Mouse (Mus musculus) midbrain, embryonic 16.5 days (tissue): ENCODE data around the gene Dmpk. TPM values are rescaled to one million over a fixed set of nuclear protein-coding genes. Genes with fewer than 3 reads are reported as not detected.

Experiments used
- ATAC-seq: fragments of 200-750 bp; cut with Nextera tagmentation; 2 replicates; pipeline ENCODE4 v1.8.0; 2017; ENCODE audit warnings: moderate TSS enrichment
- H3K27ac ChIP-seq: fragments of 300-500 bp; sonication (generic); 2 replicates; pipeline ENCODE4 v1.5.1; 2014; ENCODE audit warnings: mild to moderate bottlenecking, low read length, mixed read lengths
- H3K27me3 ChIP-seq: fragments of 300-500 bp; sonication (generic); 2 replicates; pipeline ENCODE4 v1.6.1; 2014; ENCODE audit warnings: low read depth, low read length, mixed read lengths; ENCODE audit not compliant: control insufficient read depth, insufficient read depth
- H3K36me3 ChIP-seq: fragments of 300-500 bp; sonication (generic); 2 replicates; pipeline ENCODE4 v1.6.1; 2014; ENCODE audit warnings: mild to moderate bottlenecking, low read length, moderate library complexity, mixed read lengths; ENCODE audit not compliant: control insufficient read depth, insufficient read depth
- H3K4me1 ChIP-seq: fragments of 300-500 bp; sonication (generic); 2 replicates; pipeline ENCODE4 v1.6.1; 2014; ENCODE audit warnings: mild to moderate bottlenecking, low read length, mixed read lengths; ENCODE audit not compliant: control insufficient read depth, insufficient read depth
- H3K4me2 ChIP-seq: fragments of 300-500 bp; sonication (generic); 2 replicates; pipeline ENCODE4 v1.6.1; 2014; ENCODE audit warnings: mild to moderate bottlenecking, low read length, mixed read lengths
- H3K4me3 ChIP-seq: fragments of 300-500 bp; sonication (generic); 2 replicates; pipeline ENCODE4 v1.5.1; 2014; ENCODE audit warnings: low read depth, mild to moderate bottlenecking, low read length, moderate library complexity, mixed read lengths
- H3K9ac ChIP-seq: fragments of 300-500 bp; sonication (generic); 2 replicates; pipeline ENCODE4 v1.6.1; 2014; ENCODE audit warnings: low read depth, low read length, mixed read lengths
- H3K9me3 ChIP-seq: fragments of 300-500 bp; sonication (generic); replicated peaks from 2 replicates; pipeline ENCODE4 v1.6.1; 2014; ENCODE audit warnings: mild to moderate bottlenecking, low read length, mixed read lengths; ENCODE audit not compliant: control insufficient read depth, poor library complexity, severe bottlenecking
- WGBS: fragments of 180-500 bp; shearing (Covaris S2); extraction: QIAGEN DNeasy Blood & Tissue Kit; methylation state at CpG from one replicate; pipeline ENCODE4 v1.1.7; 2014; 5-methylcytosine and 5-hydroxymethylcytosine counted together
- polyA plus RNA-seq: library from polyadenylated mRNA; unstranded; fragments of >200 nt; fragmentation: Nextera tagmentation; extraction: Ambion mirVana; gene quantifications from 2 replicates; pipeline ENCODE4 v1.2.1, GENCODE M21; 2015

Gene Dmpk
- polyA plus RNA-seq, 1 experiment from 2014 or later = 8.1 TPM

- WGBS = 29% methylated on average over 32 of the region's 33 CpGs
- H3K27ac ChIP-seq = no peak within 1 kb of the TSS
- peak; percentile 67 for ATAC-seq
Observed at GRCm38 (mm10) chr7:19054047-19054776, 29.4 kb upstream of the Dmpk start, which contains the start of gene Rsph6a. Gene Rsph6a (plus strand): TSS chr7:19054690.

GRCm38 (mm10) chr7:19054777-19055076 is 28.9 kb upstream of the Dmpk start:
- H3K27me3 ChIP-seq = no peaks in the 10 kb centered on the region
- no peaks in the 10 kb centered on the region for H3K9me3 ChIP-seq
- H3K36me3 ChIP-seq = peaks cover 17% of the 10 kb centered on the region
- no peak overlapping the region for H3K27ac ChIP-seq
- H3K4me3 ChIP-seq = peak overlapping the region; percentile 29
- ATAC-seq = peak; percentile 29
- no peak overlapping the region; the same call in 1 of the 2 replicates for H3K9ac ChIP-seq
- peak overlapping the region; percentile 52 for H3K4me2 ChIP-seq
- WGBS = 61% methylated on average over 9 of the region's 9 CpGs
- H3K4me1 ChIP-seq = peaks cover 6% of the 10 kb centered on the region

More at GRCm38 (mm10) chr7:19054047-19054776, 29.4 kb upstream of the Dmpk start, which contains the start of gene Rsph6a:
- no peaks in the 10 kb centered on the region for H3K27me3 ChIP-seq
- H3K36me3 ChIP-seq = peaks cover 21% of the 10 kb centered on the region
- H3K4me2 ChIP-seq = peak within 1 kb of the TSS; percentile 52
- H3K9ac ChIP-seq = peak within 1 kb of the TSS; percentile 54
- peaks cover 6% of the 10 kb centered on the region for H3K4me1 ChIP-seq
- peak within 1 kb of the TSS; percentile 29 for H3K4me3 ChIP-seq
- H3K9me3 ChIP-seq = no peaks in the 10 kb centered on the region

GRCm38 (mm10) chr7:19055108-19055507 is 28.5 kb upstream of the Dmpk start:
- 0 out of 2 replicates have a peak, but pooled peaks have one; percentile 5 for ATAC-seq
- Histone ChIP-seq H3K9me3 (no peaks in the 10 kb centered on the region), H3K27ac (no peak overlapping the region), H3K4me3 (no peak overlapping the region), H3K36me3 (peaks cover 13% of the 10 kb centered on the region), H3K4me1 (peaks cover 6% of the 10 kb centered on the region), H3K4me2 (no peak overlapping the region), H3K27me3 (no peaks in the 10 kb centered on the region), H3K9ac (no peak overlapping the region)
- 92% methylated on average over 8 of the region's 8 CpGs for WGBS

GRCm38 (mm10) chr7:19057405-19057804 is 26.2 kb upstream of the Dmpk start:
- ATAC-seq = no peak
- Histone ChIP-seq H3K36me3 (no peaks in the 10 kb centered on the region), H3K4me1 (peaks cover 6% of the 10 kb centered on the region), H3K27ac (no peak overlapping the region), H3K27me3 (no peaks in the 10 kb centered on the region), H3K4me3 (no peak overlapping the region), H3K9me3 (no peaks in the 10 kb centered on the region), H3K9ac (no peak overlapping the region), H3K4me2 (no peak overlapping the region)
- 93% methylated on average over 10 of the region's 10 CpGs for WGBS

- Histone ChIP-seq H3K9me3 (no peaks in the 10 kb centered on the region), H3K4me1 (no peaks in the 10 kb centered on the region), H3K4me2 (peak overlapping the region; percentile 36), H3K36me3 (no peaks in the 10 kb centered on the region), H3K27me3 (peaks cover 29% of the 10 kb centered on the region), H3K4me3 (peak overlapping the region; percentile 20), H3K9ac (no peak overlapping the region), H3K27ac (no peak overlapping the region)
- WGBS = 60% methylated on average over 13 of the region's 13 CpGs
- no peak for ATAC-seq
Observed at GRCm38 (mm10) chr7:19065896-19066295, 17.8 kb upstream of the Dmpk start.

GRCm38 (mm10) chr7:19067063-19067462 is 16.6 kb upstream of the Dmpk start:
- H3K4me3 ChIP-seq = no peak overlapping the region
- no peak for ATAC-seq

GRCm38 (mm10) chr7:19067935-19068334 is 15.7 kb upstream of the Dmpk start:
- Histone ChIP-seq H3K9ac (no peak overlapping the region), H3K27me3 (peaks cover 29% of the 10 kb centered on the region), H3K4me1 (no peaks in the 10 kb centered on the region), H3K4me2 (no peak overlapping the region), H3K27ac (no peak overlapping the region), H3K9me3 (no peaks in the 10 kb centered on the region), H3K36me3 (no peaks in the 10 kb centered on the region), H3K4me3 (no peak overlapping the region)
- ATAC-seq = no peak
- WGBS = 71% methylated on average over 10 of the region's 14 CpGs

More at GRCm38 (mm10) chr7:19067063-19067462, 16.6 kb upstream of the Dmpk start:
- WGBS = 47% methylated on average over 14 of the region's 14 CpGs
- peaks cover 29% of the 10 kb centered on the region for H3K27me3 ChIP-seq
- no peak overlapping the region for H3K27ac ChIP-seq
- no peaks in the 10 kb centered on the region for H3K9me3 ChIP-seq
- H3K9ac ChIP-seq = no peak overlapping the region
- no peaks in the 10 kb centered on the region for H3K4me1 ChIP-seq
- no peaks in the 10 kb centered on the region for H3K36me3 ChIP-seq
- H3K4me2 ChIP-seq = no peak overlapping the region

GRCm38 (mm10) chr7:19068707-19069106 is 14.9 kb upstream of the Dmpk start:
- H3K27ac ChIP-seq = no peak overlapping the region
- H3K4me1 ChIP-seq = no peaks in the 10 kb centered on the region
- peaks cover 29% of the 10 kb centered on the region for H3K27me3 ChIP-seq
- no peak overlapping the region for H3K4me2 ChIP-seq
- H3K9ac ChIP-seq = no peak overlapping the region
- 6% methylated on average over 2 of the region's 2 CpGs for WGBS
- no peaks in the 10 kb centered on the region for H3K9me3 ChIP-seq
- no peaks in the 10 kb centered on the region for H3K36me3 ChIP-seq
- H3K4me3 ChIP-seq = no peak overlapping the region
- ATAC-seq = no peak

- H3K27ac ChIP-seq = no peak overlapping the region
- H3K9me3 ChIP-seq = no peaks in the 10 kb centered on the region
- ATAC-seq = no peak
- peaks cover 27% of the 10 kb centered on the region for H3K27me3 ChIP-seq
- H3K4me2 ChIP-seq = no peak overlapping the region
- no peak overlapping the region for H3K4me3 ChIP-seq
- 48% methylated on average over 3 of the region's 3 CpGs for WGBS
- H3K4me1 ChIP-seq = no peaks in the 10 kb centered on the region
- no peak overlapping the region for H3K9ac ChIP-seq
- no peaks in the 10 kb centered on the region for H3K36me3 ChIP-seq
Observed at GRCm38 (mm10) chr7:19069500-19069899, 14.1 kb upstream of the Dmpk start.
